Mouse (Mus musculus) neural tube, embryonic 11.5 days (tissue): ENCODE data around the gene Gm10320. TPM values are rescaled to one million over a fixed set of nuclear protein-coding genes. Genes with fewer than 3 reads are reported as not detected.

ENCODE experiments used
- ATAC-seq: fragments of 200-750 bp; cut with Nextera tagmentation; 2 replicates; pipeline ENCODE4 v1.8.0; 2017; ENCODE audit warnings: moderate number of reproducible peaks, mild to moderate bottlenecking, moderate TSS enrichment, moderate library complexity; ENCODE audit not compliant: insufficient read depth, low FRiP score, low TSS enrichment
- DNase-seq: peaks from one replicate; pipeline ENCODE4 v3.0.0-alpha.2; 2015; ENCODE audit warnings: low spot score
- H3K27ac ChIP-seq: fragments of 300-500 bp; sonication (generic); 2 replicates; pipeline ENCODE4 v1.5.1; 2014; ENCODE audit warnings: low read depth, mild to moderate bottlenecking, low read length
- H3K27me3 ChIP-seq: fragments of 300-500 bp; sonication (generic); 2 replicates; pipeline ENCODE4 v1.6.1; 2014; ENCODE audit warnings: mild to moderate bottlenecking, low read length, mixed read lengths; ENCODE audit not compliant: control insufficient read depth, insufficient read depth
- H3K36me3 ChIP-seq: fragments of 300-500 bp; sonication (generic); 2 replicates; pipeline ENCODE4 v1.6.1; 2014; ENCODE audit warnings: mild to moderate bottlenecking, low read length, moderate library complexity, mixed read lengths; ENCODE audit not compliant: control insufficient read depth, insufficient read depth
- H3K4me1 ChIP-seq: fragments of 300-500 bp; sonication (generic); 2 replicates; pipeline ENCODE4 v1.6.1; 2014; ENCODE audit warnings: low read length, mixed read lengths; ENCODE audit not compliant: control insufficient read depth, insufficient read depth
- H3K4me2 ChIP-seq: fragments of 300-500 bp; sonication (generic); 2 replicates; pipeline ENCODE4 v1.6.1; 2014; ENCODE audit warnings: low read depth, mild to moderate bottlenecking, moderate library complexity
- H3K4me3 ChIP-seq: fragments of 300-500 bp; sonication (generic); 2 replicates; pipeline ENCODE4 v1.5.1; 2014; ENCODE audit warnings: low read depth, low read length
- H3K9ac ChIP-seq: fragments of 300-500 bp; sonication (generic); 2 replicates; pipeline ENCODE4 v1.6.1; 2014; ENCODE audit warnings: mild to moderate bottlenecking, low read length
- H3K9me3 ChIP-seq: fragments of 300-500 bp; sonication (generic); 2 replicates; pipeline ENCODE4 v1.6.1; 2016; ENCODE audit warnings: low read length; ENCODE audit not compliant: control insufficient read depth
- WGBS: fragments of 180-500 bp; shearing (Covaris S2); extraction: QIAGEN DNeasy Blood & Tissue Kit; methylation state at CpG from one replicate; pipeline ENCODE4 v1.1.7; 2014; 5-methylcytosine and 5-hydroxymethylcytosine counted together
- polyA plus RNA-seq: library from polyadenylated mRNA; unstranded; fragments of >200 nt; fragmentation: Nextera tagmentation; extraction: Ambion mirVana; gene quantifications from 2 replicates; pipeline ENCODE4 v1.2.1, GENCODE M21; 2014

Gene Gm10320
- polyA plus RNA-seq, 1 experiment from 2014 or later, result 1.1 TPM

DNA sequence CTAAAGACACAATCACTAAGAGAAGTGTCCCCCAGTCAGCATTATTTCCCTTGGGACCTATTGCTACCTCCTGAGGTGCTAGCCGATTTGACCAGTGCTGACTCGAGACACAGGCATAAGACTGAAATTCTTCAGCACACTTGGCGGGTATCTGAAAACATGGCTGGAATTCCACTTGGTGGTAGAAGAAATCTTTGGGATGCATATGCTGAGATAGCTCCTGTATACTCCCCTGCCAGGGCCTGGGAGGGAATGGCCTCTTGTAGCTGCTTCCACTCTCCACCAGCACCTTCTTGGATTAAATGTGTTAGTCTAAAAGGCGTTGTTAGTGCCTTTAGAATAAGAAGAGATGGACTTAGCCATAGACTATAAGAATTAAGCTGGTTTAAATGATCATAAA lies 50.8 kb downstream of the Gm10320 start:
- Histone ChIP-seq H3K4me2 (no peak overlapping the region), H3K36me3 (no peaks in the 10 kb centered on the region), H3K27me3 (no peaks in the 10 kb centered on the region), H3K4me3 (no peak overlapping the region), H3K9ac (no peak overlapping the region), H3K27ac (no peak overlapping the region), H3K4me1 (no peaks in the 10 kb centered on the region), H3K9me3 (no peaks in the 10 kb centered on the region)
- WGBS, result 80% methylated on average over 4 of the region's 4 CpGs
- DNase-seq (no peak), ATAC-seq (no peak)

DNA sequence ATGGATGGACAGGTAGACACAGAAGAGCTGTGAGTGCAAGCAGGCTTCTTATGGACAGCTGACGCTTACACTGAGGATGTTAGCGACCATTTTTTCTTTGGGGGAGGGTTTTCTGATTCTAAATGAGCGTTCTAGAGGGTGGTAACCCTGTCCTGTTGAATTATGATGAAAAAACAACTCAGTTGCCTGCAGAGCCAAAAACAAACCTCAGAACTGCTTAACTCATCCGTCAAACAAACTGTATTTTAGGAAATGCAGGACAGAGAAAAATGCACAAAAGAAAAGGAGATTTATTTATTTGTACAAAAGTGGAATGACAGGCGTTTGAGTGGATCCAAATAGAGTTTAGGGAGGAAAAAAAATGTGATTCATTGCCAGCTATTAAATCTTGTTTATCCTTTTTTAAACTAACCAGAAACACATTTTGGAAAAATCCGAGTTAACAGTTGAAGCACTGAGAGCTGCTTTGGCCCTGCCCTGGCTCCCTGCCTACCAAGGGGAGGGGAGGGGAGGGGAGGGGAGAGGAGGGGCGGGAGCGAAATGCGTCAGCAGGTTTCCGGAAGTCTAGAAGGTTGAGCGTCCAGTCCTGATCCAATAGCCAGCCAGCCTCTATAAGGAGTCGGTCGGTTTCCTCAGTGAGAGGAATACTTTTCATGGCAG lies 51.4 kb downstream of the Gm10320 start:
- 43% methylated on average over 13 of the region's 13 CpGs for WGBS
- H3K27ac ChIP-seq, result no peak overlapping the region

More for the DNA sequence above, 51.4 kb downstream of the Gm10320 start:
- H3K4me2 ChIP-seq, result no peak overlapping the region
- H3K4me3 ChIP-seq, result no peak overlapping the region
- H3K9me3 ChIP-seq, result no peaks in the 10 kb centered on the region
- H3K27me3 ChIP-seq, result no peaks in the 10 kb centered on the region
- no peaks in the 10 kb centered on the region for H3K4me1 ChIP-seq
- DNase-seq (no peak), ATAC-seq (no peak)
- H3K9ac ChIP-seq, result no peak overlapping the region
- H3K36me3 ChIP-seq, result no peaks in the 10 kb centered on the region

Other genes with a start within 250 kb of the Gm10320 start
- gene Utp15, start 229.0 kb downstream of the Gm10320 start, polyA plus RNA-seq, result 43.3 and 44.0 TPM in 2 replicates
- gene Ankra2, start 228.9 kb downstream of the Gm10320 start, polyA plus RNA-seq, result 35.7 and 36.5 TPM in 2 replicates
- not detected in 2 replicates for gene Gm21976, start 212.1 kb downstream of the Gm10320 start, polyA plus RNA-seq
- 738 and 767 TPM in 2 replicates for gene Btf3, start 175.0 kb downstream of the Gm10320 start, polyA plus RNA-seq
- 5.5 and 7.2 TPM in 2 replicates for gene Foxd1, start 137.8 kb downstream of the Gm10320 start, polyA plus RNA-seq
- not detected in 2 replicates for gene Tmem174, start 145.4 kb upstream of the Gm10320 start, polyA plus RNA-seq
- gene Tmem171, start 202.8 kb upstream of the Gm10320 start, polyA plus RNA-seq, result not detected in 2 replicates